Mouse (Mus musculus) cerebellum, adult 2 months (tissue): ENCODE results near the gene 9430097D07Rik. TPM values are rescaled to one million over a fixed set of nuclear protein-coding genes. Genes with fewer than 3 reads are reported as not detected.

Experiments
- DNase-seq, 2 experiments: peaks; one replicate each; pipeline ENCODE4 v3.0.0; 2021
- H3K27ac ChIP-seq: fragments of 200-500 bp; 2 replicates; pipeline ENCODE4 v1.5.1; 2012; ENCODE audit warnings: low read length, control low read depth, inconsistent platforms; ENCODE audit not compliant: insufficient read depth
- H3K27me3 ChIP-seq: fragments of 200-500 bp; 2 replicates; pipeline ENCODE4 v1.6.1; 2012; ENCODE audit warnings: inconsistent platforms, mild to moderate bottlenecking, low read length, moderate library complexity; ENCODE audit not compliant: control insufficient read depth, insufficient read depth
- H3K4me1 ChIP-seq: fragments of 200-500 bp; 2 replicates; pipeline ENCODE4 v1.6.1; 2011; ENCODE audit warnings: low read length; ENCODE audit not compliant: control insufficient read depth, insufficient read depth
- H3K4me3 ChIP-seq: fragments of 200-500 bp; replicated peaks from 2 replicates; pipeline ENCODE3; 2011; ENCODE audit warnings: mild to moderate bottlenecking, low read depth, low read length, control low read depth; ENCODE audit not compliant: insufficient read depth
- CTCF ChIP-seq: fragments of 200-500 bp; IDR thresholded peaks from 2 replicates; pipeline ENCODE4 v1.5.1; 2011; ENCODE audit warnings: low read depth, mild to moderate bottlenecking, control low read depth, low read length, moderate library complexity, borderline replicate concordance; ENCODE audit not compliant: insufficient read depth
- POLR2A ChIP-seq: fragments of 200-500 bp; IDR thresholded peaks from 2 replicates; pipeline ENCODE4 v1.6.1; 2011; ENCODE audit warnings: low read length, control low read depth, borderline replicate concordance; ENCODE audit not compliant: insufficient read depth
- WGBS: fragments of 180-500 bp; shearing (Covaris S2); methylation state at CpG from one replicate; pipeline ENCODE4 v1.1.7; 2018; 5-methylcytosine and 5-hydroxymethylcytosine counted together
- polyA plus RNA-seq: library from polyadenylated mRNA; depleted of rRNA; stranded (reverse); fragments of >200 nt; gene quantifications from 2 replicates; pipeline ENCODE4 v1.2.3, GENCODE M21; 2012

The 9430097D07Rik gene
- polyA plus RNA-seq, 1 experiment, result 0.59 TPM

- DNase-seq, result no peak
- peaks cover 3% of the 10 kb centered on the region; the same call in 1 of the 2 replicates for H3K4me1 ChIP-seq
- 72% methylated on average over 26 of the region's 26 CpGs for WGBS
- H3K4me3 ChIP-seq, result no peak overlapping the region
- H3K27me3 ChIP-seq, result no peaks in the 10 kb centered on the region
- H3K27ac ChIP-seq, result no peak overlapping the region
- TF ChIP-seq CTCF, result no peak
- TF ChIP-seq POLR2A, result no peak
These were observed 36.8 kb upstream of the 9430097D07Rik start for GRCm38 (mm10) chr2:32612274-32612673.

GRCm38 (mm10) chr2:32610610-32611229 is 35.2 kb upstream of the 9430097D07Rik start:
- WGBS, result 21% methylated on average over 23 of the region's 23 CpGs
- DNase-seq, result no peak
- no peak overlapping the region for H3K27ac ChIP-seq
- TF ChIP-seq POLR2A (no peak), CTCF (peak; percentile 37; the same call in 1 of the 2 replicates)
- no peak overlapping the region for H3K4me3 ChIP-seq
- no peaks in the 10 kb centered on the region for H3K27me3 ChIP-seq
- H3K4me1 ChIP-seq, result peaks cover 3% of the 10 kb centered on the region; the same call in 1 of the 2 replicates

GRCm38 (mm10) chr2:32608778-32609435 is 33.4 kb upstream of the 9430097D07Rik start:
- WGBS, result 59% methylated on average over 18 of the region's 18 CpGs
- Histone ChIP-seq H3K27me3 (no peaks in the 10 kb centered on the region), H3K4me1 (peaks cover 3% of the 10 kb centered on the region; the same call in 1 of the 2 replicates), H3K27ac (0 out of 2 replicates have a peak overlapping the region, but pooled peaks have one; percentile 9), H3K4me3 (peak overlapping the region; percentile 60)
- TF ChIP-seq CTCF (no peak), POLR2A (no peak)
- DNase-seq, result peak in 1 of 2 experiments; percentile 32

GRCm38 (mm10) chr2:32608141-32608777 is 32.8 kb upstream of the 9430097D07Rik start:
- TF ChIP-seq POLR2A, result no peak
- Histone ChIP-seq H3K4me3 (peak overlapping the region; percentile 60), H3K27ac (0 out of 2 replicates have a peak overlapping the region, but pooled peaks have one; percentile 9), H3K4me1 (peaks cover 3% of the 10 kb centered on the region; the same call in 1 of the 2 replicates), H3K27me3 (no peaks in the 10 kb centered on the region)
- WGBS, result 8% methylated on average over 25 of the region's 25 CpGs
- peak; percentile 74 to 77 for DNase-seq

GRCm38 (mm10) chr2:32607262-32607947 is 31.9 kb upstream of the 9430097D07Rik start:
- H3K27me3 ChIP-seq, result no peaks in the 10 kb centered on the region
- DNase-seq, result peak; percentile 60 to 71
- peak overlapping the region; percentile 60 for H3K4me3 ChIP-seq
- 6% methylated on average over 34 of the region's 34 CpGs for WGBS
- H3K27ac ChIP-seq, result peak overlapping the region; percentile 78
- TF ChIP-seq POLR2A (no peak), CTCF (no peak)
- H3K4me1 ChIP-seq, result peaks cover 5% of the 10 kb centered on the region; the same call in 1 of the 2 replicates

- peak overlapping the region; percentile 78 for H3K27ac ChIP-seq
- peak; percentile 87 to 90 for DNase-seq
- peak overlapping the region; percentile 60 for H3K4me3 ChIP-seq
- no peaks in the 10 kb centered on the region for H3K27me3 ChIP-seq
- 11% methylated on average over 55 of the region's 55 CpGs for WGBS
- H3K4me1 ChIP-seq, result peaks cover 12% of the 10 kb centered on the region
- TF ChIP-seq POLR2A, result 0 out of 2 replicates have a peak, but pooled peaks have one; percentile 34
- peak; percentile 43; the same call in 1 of the 2 replicates for TF ChIP-seq CTCF
These were observed 31.0 kb upstream of the 9430097D07Rik start for GRCm38 (mm10) chr2:32606161-32607142.
